Mouse (Mus musculus): ENCODE results near the gene Btbd9.

DNA sequence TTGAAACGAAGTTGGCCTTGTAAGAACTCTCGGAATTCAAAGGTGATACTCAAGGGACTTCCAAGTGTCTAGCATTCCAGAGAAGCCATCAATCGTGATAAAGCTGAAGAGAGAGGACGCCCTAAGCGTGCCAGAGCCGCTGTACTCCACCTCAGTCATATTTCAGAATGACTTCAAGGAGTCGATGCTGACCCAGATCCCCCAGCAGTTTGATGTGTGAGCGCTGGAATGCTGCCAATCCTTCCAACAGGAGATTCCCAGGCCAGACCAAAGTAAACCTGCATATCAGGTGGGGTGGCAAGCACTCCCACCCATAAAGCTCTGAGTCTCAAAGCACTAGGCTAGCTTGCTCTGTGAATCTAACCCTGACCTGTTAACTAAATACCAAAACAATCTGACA lies 105.5 kb downstream of the Btbd9 start:
- TF ChIP-seq HCFC1 (IDR thresholded peaks at IDR 0.05; ENCODE audit: borderline replicate concordance, insufficient read depth, low read length) = no peak
- TF ChIP-seq MAFK (IDR thresholded peaks at IDR 0.05; ENCODE audit: insufficient read depth, low read depth, low read length) = no peak
